Mouse (Mus musculus) thymus, postnatal 36 days (tissue): Measurements from ENCODE around the gene Ybey.

ENCODE experiments used
- DNase-seq, 2 experiments: peaks; one replicate each; pipeline ENCODE4 v3.0.0; 2022; ENCODE audit warnings: mixed read lengths in 2 of 2

Ybey gene

DNA sequence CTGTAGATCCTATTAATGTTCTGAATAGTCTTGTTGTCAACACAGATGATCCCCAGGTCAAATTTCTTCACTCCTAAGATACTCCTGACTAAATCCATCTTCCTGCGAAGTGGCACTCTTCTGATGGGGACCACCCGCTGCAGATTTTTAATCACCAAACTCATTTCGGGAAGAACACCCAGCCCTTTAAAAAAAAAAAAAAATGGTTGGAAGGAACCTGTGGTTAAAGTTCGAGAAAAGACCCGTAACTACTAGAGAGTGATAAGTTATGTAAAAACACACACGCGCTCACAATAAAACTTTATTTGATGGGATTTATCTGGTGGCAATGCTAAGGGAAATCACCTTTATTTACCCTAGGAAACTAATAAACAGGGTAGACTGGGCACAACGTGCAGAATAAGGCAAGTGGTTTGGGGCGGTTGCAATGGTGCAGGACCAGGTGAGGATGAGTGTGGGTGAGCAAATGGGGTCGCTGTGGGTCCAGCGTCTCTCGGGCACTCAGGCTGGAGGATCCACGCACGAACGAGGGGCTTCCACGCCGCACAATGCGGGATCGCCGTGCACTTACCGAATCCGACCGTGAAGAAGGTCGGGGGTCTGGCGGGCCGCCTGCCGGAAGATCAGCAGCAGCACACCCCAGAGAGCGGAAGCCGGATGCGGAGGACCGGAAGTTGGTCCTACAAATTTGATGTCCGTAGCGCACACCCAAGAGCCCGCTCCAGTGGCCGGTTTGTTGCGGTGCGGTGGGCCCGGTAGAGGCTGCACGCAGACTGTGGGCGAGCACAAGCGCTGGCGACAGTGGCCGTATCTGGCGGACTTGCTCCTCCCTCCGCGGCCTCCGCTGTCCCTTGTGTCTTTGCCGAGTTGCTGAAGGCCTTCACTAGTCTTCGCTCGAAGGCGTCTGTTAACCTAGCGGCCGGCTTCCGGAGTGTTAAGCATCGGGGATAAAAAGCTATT is at the start of gene Ybey, which contains the start of gene Mcm3ap:
Ybey (minus strand) TSS at position 912 of the 960 bp plus-strand sequence.
Mcm3ap (plus strand) TSS at position 725 of the 960 bp plus-strand sequence.
- peak; percentile 83 to 85 for DNase-seq

DNA sequence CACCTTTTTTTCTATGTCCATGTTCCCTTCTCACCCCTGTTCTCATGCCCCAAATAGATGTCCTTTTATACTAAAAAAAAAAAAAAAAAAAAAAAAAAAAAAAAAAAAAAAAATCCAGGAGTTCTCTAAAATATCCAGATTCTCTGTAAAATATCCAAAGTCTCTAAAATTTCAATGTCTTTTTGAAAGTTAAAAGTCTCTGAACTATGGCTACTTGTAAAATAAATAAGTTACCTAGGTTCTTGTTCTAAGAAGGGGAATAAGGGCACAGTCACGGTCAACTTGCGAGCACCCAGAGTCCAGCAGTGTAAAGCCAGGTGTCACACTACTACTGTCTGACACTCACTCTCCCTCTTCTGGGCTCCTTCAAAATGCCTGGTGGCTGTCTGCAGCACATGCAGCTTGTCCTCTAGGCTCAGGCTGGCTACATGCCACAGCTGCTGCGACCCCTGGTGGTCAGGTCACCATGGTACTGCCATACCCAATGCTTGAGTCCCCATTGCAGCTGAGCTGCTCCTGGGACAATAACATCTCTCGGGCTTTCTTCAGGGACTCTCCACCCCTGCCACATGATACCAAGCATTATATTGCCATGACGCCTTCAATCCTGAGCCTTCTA is 44.2 kb upstream of the Ybey start:
- DNase-seq, result peak; percentile 77 to 80

DNA sequence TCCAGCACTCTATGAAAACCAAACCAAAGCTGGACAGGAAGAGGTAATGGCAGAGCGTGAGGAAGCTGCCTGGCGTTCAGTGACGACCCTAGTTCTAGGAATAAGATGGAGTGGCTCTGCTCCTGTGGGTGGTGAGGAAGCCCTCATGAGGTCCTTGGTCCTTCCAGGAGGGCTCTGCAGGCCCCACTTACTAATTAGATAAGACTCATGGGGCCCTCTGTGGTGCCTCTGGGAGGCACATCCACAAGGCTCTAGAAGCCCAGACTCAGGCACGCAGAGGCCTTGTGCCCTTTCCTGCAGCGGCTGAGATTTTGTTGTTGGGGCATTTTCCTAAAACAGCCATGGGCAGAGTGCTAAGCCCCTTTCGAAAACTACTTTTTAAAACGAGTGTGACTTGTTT is 37.0 kb upstream of the Ybey start:
- no peak for DNase-seq

DNA sequence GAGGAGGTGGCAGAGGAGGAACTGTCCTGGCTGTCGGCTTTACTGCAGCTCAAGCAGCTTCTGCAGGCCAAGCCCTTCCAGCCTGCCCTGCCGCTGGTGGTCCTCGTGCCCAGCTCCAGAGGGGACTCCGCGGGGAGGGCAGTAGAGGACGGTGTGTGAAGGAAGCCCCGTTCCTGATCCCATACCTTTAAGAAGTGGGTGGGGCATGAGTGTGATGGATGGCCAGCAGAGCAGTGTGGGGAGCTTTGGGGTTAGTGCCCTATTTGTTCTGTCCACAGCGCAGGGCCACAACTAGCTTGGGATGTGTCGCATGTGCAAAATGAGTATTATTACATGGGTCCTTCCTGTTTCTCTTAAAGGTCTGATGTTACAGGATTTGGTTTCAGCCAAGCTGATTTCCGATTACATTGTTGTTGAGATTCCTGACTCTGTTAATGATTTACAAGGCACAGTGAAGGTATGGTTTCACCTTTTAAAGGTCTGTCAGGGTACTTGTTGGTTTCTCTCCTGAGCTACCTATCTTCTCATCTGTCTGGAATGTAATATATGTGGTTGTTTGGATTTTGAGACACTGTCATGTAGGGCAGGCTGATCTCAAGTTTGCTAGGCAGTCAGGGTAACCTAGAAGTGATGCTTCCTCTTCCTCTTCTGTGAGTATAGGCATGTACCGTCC is 35.5 kb upstream of the Ybey start:
- DNase-seq, result no peak

DNA sequence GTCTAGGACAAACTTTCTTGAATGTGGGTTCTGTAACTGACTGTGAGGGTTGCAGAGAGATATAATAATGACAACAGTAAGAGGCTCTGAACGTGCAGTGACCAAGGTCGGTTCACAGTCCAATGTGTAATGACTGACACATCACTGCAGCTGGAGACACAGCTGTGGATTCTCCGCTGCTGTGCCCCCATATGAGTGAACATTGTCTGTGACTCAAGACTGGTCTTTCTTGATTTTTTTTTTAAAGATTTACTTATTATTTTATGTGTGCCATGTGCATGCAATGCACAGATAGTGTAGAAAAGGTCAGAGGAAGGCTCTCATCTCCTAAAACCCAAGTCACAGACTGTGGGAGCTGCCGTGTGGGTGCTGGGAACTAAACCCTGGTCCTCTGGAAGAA is 28.6 kb upstream of the Ybey start:
- no peak for DNase-seq

DNA sequence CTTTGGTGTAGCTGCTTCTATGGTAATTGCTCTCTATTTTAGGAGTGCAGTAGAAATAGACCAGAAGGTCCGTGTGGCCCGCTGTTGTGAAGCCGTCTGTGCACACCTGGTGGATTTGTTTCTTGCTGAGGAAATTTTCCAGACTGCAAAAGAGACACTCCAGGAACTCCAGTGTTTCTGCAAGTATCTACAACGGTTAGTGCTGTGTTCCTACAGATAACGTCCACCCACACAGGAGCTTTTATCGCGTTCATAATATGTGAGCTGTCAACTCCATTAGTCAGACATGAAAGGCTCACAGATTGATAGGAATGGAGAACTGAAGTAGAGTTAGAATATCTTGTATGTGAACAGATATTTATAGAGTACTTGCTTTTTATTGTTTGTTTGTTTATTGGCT is 27.5 kb upstream of the Ybey start:
- DNase-seq, result no peak

DNA sequence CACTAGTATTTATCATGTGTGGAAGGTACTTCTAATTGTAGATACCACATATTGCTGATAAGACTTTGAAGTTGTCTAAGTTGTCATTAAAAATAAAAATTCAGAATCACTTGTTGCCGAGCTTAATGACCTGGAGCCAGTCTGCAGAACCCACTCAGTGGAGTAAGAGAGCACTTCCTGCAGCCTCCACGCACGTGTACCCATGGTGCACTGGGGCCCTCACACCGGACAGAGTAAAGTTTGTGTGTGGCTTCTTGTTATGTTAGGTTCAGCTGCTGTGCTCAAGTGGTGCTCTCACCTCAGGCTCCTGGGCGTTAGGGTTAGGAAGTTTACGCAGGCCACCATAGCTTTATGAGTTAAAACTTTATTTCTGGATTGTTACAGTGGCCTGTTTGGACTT is 26.6 kb upstream of the Ybey start:
- DNase-seq, result no peak

DNA sequence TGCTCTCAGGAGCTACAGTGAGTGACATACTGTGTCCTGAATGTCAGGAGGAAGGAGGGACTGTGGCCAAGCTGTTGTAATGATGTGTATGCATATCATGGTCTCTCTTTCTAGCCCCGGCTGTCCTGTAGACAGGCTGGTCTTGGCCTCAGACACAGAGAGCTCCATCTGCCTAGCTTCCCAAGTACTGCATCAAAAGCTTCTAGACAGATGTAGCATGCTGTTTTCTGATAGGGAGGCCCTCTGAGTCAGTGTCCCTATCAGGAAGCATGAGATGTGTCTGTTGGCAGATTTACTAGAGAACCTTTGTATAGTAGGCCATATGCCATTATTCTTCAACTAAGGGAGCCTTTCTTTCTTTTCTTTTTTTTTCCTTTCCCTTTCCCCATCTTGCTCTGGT is 24.6 kb upstream of the Ybey start:
- DNase-seq, result no peak

DNA sequence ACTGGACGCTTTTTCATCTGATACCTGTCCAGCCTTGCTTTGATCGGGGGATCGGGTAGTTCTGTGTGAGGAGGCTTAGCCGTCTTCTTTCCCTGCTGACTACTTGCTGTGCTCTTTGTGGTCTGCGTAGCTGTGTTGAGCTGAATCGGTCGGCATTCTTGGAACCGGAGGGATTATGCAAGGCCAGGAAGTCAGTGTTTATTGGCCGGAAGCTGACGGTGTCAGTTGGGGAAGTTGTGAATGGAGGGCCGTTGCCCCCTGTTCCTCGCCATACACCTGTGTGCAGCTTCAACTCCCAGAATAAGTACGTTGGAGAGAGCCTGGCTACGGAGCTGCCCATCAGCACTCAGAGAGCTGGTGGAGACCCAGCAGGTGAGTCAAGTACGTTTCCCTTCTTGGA is 20.3 kb upstream of the Ybey start:
- DNase-seq, result no peak

DNA sequence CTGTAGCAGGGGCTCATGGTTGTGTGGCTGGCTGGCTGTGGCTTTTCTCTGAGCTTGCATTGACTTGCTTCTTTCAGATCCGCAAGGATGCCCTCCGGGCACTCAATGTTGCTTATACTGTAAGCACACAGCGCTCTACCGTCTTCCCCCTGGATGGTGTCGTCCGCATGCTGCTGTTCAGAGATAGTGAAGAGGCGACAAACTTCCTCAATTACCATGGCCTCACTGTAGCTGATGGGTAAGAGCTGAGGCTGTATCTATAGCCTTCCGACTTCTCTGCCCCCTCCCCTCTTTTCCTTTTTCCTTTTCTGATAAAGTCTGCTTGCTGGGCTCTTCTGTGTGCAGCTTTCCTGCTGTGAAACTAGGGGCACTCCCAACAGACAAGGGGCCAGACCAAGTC is 19.4 kb upstream of the Ybey start:
- no peak for DNase-seq

DNA sequence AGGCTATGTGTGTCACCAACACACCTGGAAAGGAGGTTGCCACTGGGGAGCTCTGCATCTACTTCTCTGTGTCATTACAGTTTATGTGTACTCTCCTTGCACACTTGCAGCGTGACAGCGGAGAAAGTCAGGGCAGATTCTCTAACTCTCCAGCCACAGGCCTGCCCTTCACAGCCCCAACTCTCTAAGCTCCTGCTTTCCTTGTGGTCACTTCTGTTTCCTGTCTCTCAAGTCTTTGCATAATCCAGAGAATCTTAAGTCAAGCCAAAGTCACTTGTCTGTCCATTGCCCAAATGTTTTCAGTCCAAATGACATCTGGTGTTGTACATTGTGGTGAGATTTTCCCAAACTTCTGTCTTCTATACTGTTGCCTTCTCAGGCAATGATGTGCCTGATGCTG is 17.4 kb upstream of the Ybey start:
- no peak for DNase-seq

DNA sequence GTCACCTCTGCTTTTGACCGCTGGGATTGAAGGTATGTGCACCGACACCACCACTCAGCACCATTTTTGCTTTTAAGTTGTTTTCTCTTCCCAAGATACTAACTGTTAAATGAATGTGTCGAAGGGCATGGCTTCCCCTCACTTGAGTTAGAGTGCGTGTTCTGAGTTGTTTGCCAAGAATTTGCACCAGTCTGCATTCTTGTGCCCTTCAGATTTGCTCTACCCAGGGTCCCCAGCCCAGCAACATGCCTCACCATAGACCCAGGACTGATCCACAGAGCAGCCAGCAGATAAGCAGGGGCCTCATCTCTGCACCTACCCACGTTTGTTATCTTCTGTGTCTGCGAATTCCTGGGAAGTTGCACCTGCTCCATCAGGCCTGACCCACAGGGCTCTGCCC is 12.6 kb upstream of the Ybey start:
- no peak for DNase-seq

DNA sequence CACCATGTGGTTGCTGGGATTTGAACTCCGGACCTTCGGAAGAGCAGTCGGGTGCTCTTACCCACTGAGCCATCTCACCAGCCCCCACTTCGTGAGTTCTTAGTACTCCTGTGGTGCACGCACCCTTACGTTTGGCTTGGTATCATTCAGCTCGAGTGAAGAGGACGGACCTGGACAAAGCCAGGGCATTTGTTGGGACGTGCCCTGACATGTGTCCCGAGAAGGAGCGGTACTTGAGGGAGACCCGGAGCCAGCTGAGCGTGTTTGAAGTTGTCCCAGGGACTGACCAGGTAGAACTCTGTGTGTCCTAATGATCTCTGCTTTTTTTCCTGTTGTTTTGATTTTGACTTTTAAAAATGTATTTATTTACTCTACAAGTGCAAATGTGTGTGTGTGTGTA is 11.9 kb upstream of the Ybey start:
- no peak for DNase-seq

DNA sequence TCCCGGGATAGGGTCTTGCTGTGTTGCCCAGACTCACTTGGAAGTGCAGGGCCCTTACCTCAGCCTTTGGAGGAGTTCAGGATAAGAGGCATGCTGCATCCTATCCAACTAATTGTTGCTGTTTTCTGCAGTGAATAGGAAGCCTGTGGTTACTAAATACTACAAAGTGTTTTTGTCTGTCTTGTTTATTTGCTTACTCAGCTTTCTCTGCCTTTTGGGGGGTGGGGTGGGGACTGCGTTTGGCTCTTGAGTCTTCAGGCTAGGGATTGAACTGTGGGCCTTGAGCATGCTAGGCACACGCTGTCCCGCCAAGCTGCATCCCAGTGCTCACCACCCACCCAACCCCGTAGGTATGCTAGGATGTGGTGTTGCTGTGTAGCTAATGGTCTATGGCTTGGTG is 4.8 kb upstream of the Ybey start:
- DNase-seq, result no peak

DNA sequence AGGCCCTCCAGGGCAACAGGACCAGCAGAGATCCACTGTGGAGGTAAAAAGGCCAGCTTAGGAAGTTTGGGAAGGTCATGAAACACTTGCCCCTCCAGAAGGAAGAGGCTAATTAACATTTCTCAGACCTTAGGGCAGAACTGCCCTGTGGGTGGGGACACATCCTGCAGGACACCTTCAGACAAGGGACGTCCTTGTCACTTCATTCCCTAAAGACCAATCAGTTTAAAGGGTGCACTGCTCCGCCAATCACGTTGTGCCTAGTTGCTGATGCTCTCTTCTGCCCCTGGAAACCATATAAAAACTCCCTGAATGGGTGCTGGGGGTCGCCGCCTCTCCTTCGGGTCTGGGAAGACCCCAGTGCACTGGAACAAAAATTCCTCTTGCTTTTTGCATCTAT is 6.2 kb downstream of the Ybey start:
- no peak for DNase-seq

DNA sequence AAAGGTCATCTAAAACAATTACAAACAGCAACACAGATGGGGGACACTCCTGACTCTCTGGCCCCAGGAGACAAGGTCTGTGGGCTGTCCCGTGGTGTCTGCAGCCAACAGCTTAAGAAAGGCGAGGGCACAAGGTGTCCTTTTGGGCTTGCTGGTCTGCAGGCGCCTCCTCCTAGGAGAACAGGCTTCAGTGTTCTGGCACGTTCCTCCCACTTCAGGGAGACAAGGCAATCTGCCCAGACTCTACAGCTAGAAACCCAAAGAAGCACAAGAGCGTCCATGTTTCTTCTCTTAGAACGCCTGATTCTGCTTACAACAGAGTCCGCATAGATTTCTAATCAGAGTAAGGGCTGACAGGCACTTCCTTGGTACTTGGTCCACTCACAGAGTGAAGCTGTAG is 6.6 kb downstream of the Ybey start:
- DNase-seq, result no peak

DNA sequence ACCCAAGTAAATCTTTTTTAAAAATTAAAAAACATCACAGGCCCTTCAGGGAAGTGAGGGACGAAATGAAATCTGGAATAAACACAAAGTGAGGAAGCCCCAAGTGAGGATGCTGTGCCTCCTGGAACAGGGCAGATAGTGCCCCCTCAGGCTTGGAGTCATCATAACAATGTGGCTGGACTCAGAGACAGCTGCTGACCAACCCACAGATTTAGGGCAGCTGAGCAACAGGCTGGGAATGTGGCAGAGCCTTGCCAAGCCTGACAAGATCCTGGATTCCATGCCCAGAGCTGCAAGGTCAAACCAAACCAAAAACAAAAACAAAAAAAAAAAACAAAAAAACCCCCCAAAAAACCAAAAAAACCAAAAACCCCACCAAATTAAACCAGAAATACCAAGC is 7.7 kb downstream of the Ybey start:
- DNase-seq, result no peak

DNA sequence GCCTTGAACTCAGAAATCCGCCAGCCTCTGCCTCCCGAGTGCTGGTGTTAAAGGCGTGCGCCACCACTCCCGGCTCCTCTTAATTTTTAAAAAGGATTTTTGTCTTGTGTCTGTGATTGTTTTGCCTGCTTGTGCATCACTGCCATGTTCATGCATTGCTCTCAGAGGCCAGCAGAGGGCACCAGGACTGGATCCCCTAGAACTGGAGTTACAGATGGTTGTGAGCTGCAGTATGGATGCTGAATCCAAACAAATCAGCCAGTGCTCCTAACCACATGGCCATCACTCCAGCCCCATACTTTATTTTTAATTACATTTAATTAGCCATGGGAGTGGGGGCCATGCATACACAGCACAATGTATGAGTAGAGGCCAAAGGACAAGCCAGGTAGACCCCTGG is 13.6 kb downstream of the Ybey start:
- DNase-seq, result peak; percentile 34 to 42

DNA sequence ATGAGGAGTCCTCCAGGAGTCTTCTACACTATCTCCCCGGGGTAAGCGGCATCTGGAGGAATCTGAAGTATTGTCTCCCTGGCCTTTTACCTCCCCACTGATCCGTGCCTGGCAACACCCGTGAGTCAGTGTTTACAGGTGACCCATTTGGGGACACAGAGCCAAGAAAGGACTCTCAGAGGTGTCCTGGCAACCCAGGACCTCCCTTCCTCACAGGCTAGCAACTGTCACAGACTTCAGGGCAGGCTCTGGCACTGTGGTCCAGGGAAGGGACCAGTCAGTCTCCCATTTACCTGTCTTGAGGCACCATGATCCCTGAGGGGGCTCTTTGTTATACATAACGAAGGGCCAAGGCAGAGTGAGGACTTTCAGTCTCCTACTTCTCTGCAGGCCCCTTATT is 20.1 kb downstream of the Ybey start, which contains the start of gene 2610028H24Rik:
2610028H24Rik (plus strand) TSS at position 231 of the 400 bp plus-strand sequence.
- DNase-seq, result no peak

DNA sequence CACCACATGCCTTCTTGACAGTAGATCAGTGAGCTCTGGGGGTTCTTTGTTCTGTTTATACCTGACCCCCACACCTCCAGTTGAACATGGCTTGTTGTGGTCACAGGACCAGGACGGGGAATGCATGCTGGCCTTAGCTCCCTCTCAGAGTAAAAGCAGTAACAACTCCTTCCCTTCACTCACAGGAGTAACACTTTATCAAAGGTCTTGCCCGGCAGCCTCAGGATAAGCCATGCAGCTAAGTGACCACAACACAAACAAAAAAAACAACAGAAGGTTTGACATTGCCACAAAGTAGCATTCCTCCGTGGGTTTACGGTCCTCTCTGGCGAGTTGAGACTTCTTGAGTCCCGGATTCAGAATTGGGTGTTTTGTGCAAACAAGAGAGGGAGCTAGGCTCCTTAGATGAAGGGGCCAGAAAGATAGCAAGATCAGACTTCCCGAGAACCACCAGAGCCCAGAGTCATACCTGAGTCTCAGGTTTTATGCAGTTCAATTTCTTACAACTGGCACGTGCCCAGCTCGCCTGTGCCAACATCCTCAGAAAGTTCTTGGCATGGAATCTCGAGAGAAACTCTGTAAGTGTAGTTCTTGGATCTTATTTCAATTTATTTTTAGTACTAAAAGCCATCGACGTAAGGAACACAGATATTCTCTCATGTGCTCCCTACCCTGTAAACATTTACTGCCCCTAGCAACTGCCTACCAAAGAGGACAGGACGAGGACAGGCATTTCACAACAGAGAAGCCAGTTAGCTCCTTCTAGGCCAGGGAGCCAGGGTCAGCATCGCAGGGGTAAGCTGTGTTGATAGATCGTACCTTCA is 21.3 kb downstream of the Ybey start:
- no peak for DNase-seq

DNA sequence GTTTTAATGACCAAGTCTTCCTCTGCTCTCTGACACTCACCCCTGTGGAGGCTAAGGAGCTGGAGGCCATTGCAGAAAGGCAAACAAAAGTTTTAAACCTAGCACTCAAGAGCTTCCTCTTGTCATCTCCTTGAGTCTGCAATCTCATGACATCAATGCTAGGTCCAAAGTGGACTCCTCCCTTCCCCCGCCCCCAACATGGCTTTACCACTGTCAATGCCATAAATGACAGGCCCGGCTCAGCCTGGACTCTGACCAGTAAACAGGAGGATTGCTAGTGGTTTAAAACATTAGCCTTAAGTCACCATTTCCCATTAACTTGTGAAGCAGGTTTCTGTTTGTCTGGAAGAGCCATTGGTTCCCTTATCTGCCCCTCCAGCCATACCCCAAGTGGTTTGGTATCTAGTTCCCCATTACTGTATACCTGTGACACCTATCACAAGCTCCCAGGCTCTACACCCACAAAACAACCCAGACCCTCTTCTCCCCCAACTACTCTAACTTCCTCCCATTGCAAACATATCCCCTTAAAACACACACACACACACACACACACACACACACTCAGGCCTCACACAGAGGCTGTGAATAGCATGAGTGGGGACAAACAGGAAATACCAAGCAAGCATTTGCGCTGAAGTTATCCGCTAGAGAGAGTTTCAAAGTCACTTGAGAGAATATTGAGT is 22.8 kb downstream of the Ybey start:
- DNase-seq, result no peak
